Mouse (Mus musculus): Measurements from ENCODE around the gene Dennd6a. TPM values are rescaled to one million over a fixed set of nuclear protein-coding genes. Genes with fewer than 3 reads are reported as not detected.

Gene Dennd6a
- polyA plus RNA-seq, 1 experiment, result 23.9 TPM

DNA sequence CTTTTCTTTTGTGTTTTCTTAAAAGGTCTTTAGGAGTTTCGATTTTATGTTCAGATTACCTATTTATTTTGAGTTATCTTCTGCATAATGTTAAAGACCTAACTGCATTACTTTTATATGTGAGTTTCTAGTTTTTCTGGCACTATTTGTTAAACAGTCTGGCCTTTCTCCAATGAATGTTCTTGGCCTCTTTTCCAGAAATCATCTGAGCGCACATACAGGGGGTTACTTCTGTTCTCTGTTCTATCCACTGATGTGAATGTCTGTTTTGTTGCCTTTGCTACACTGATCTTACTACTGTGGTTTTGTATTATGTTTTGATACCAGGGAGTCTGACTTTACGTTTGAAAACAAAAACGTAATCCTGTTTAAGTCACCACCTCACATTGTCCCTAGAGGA is 3.8 kb upstream of the Dennd6a start:
- DNase-seq (ENCODE audit: extremely low spot score in 1 of 2, low spot score in 1 of 2), result no peak

DNA sequence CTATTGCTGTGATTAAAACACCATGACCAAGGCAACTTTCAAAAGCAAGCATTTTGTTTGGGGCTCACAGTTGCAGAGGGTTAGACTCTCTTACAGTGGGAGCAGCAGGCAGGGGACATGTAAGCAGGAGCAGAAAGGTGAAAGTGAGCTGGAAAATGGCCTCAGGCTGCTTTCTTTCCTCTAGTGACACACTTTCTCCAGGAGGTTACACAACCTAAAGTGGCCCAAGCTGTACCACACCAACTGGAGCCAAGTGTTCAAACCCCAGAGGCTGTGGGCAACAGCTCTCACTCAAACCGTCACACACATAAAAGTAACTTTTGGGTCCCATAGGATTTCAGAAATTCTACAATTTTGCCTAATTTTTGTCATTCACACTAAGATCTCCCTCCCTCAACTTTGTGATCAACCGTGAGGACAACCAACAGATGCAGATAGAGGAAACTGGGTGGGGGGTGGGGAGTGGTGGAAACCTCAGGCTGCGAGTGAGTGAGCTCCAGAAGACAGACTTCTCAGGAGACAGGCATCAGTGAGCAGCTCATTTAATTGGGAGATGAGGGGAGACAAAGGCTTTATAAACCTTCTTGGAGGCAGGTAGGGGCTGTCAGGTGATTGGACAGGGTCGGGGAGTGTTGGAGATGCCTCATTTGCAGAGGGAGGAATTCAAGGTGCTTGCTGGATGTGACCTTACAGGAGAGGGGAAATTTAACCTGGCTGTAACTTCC is 1.5 kb upstream of the Dennd6a start:
- DNase-seq (ENCODE audit: extremely low spot score in 1 of 2, low spot score in 1 of 2), result no peak

DNA sequence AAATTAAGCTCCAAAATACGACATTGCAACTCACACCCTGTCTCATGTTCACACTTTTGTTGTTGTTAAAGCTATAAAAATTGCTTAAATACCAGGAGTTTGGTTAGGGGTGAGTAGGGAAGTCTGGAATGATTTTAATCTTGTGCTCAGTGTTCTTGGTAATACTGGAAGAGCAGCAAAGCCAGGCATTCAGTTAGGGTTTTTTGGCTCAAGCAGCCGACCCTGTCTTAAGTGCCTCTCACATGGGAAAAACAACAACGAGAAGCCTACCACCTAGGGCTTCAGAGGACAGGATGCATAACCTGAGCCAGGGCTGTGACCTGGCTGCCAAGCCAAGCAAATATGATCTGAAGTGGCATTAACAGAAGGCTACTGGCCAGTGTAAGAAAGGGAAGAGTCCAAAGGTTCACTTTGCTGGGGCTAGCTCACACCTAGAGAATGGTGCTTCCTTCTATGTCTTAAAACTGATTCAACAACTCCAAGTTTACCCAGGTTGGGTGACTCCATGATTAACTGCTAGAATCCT is 2.7 kb downstream of the Dennd6a start:
- DNase-seq (ENCODE audit: extremely low spot score in 1 of 2, low spot score in 1 of 2), result no peak

DNA sequence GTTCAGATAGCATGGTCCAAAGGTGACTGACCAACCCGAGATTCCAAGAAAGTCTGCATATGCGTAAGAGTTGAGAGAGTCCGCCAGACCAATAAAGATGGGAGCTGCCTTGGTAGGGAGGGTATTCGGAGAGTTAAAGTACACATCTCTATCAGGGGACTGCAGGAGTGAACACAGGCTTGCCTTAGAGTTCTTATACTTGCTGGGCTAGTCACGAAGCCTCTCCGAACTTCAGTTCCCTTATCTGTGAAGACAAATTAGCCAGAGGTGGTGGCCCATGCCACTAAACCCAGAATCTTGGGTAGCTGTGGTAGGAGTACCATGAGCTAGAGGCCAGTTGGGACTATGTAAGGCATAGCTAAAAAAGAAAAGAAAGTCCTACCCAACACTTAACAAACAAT is 5.1 kb downstream of the Dennd6a start:
- DNase-seq (ENCODE audit: extremely low spot score in 1 of 2, low spot score in 1 of 2), result no peak

DNA sequence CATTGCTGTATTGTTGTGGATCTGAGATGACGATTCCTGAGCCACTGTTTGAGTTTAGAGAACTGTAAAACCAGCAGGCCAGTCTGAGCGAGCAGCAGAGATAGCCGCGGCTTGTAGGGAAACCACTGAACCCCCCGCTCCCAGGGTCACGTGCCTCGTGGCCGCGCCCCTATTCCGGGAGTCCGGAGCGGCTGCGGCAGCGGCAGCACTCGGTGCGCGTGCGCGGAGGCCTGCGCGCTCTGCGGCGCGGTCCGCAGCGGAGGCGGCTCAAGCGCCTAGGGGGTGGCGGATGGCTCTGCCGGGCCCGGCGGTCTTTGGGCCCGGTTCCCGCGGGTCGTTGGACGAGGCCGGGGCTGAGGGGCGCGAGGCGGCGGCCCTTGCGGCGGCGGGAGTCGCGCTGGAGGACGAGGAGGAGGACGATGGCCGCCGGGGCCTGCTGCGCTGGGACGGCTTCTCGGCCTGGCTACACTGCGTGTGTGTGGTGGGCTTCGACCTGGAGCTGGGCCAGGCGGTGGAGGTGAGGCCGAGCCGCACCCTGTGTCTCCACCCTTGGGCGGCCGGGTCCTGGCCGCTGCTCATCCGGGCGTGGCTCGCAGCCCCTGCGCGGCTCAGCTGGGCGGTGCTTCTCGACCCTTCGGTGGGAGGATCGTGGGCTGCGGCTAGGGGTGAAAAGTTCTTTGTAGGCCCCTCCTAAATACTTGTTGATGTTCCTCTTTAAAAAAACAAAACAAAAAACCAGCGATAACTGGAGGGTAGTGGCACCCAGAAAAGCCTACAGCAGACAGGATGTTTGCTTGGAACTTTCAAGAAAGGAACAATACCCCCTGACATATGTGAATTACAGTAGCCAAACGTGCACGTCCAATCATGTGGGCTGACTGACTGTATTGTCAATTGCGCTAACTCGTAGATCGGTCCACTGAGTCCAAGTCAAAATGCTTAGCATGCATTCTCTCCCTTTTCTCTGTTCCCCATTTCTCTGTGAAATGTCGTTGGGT is 6.0 kb downstream of the Dennd6a start:
- peak; percentile 65 to 84 for DNase-seq (ENCODE audit: extremely low spot score in 1 of 2, low spot score in 1 of 2)

DNA sequence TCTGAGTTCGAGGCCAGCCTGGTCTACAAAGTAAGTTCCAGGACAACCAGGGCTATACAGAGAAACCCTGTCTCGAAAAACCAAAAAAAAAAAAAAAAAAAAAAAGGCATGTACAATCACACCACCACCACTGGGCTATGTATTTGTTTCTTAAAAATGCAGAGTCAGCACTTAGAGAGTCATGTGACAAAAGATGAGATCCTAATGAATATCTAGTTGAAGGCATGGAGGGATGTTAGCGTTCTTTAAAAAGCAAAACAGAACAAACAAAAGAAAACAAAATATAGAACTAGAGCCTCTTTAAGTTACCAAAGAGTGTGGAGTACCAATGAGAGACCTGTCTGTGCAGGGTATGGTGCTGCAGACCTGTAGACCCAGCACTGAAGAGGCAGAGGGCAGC is 10.0 kb downstream of the Dennd6a start:
- no peak for DNase-seq (ENCODE audit: extremely low spot score in 1 of 2, low spot score in 1 of 2)

DNA sequence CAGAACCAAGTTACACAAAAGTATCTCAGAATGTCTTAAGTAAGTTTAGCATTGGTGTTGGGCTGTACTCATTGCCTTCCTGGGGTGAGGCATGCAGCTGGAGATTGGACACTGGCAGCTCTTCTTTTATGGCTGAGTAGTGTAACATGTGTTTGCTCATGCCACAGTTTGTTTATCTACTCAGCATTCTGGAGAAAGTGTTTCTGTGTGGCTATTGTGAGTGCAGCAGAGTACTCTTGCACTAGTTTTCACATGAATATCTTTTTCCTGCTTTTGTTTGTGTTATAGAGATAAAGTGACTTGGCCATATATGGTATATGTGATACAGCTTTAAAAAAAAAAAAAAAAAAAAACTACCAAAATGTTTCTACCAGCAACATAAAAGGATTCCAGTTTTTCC is 13.5 kb downstream of the Dennd6a start:
- no peak for DNase-seq (ENCODE audit: extremely low spot score in 1 of 2, low spot score in 1 of 2)

DNA sequence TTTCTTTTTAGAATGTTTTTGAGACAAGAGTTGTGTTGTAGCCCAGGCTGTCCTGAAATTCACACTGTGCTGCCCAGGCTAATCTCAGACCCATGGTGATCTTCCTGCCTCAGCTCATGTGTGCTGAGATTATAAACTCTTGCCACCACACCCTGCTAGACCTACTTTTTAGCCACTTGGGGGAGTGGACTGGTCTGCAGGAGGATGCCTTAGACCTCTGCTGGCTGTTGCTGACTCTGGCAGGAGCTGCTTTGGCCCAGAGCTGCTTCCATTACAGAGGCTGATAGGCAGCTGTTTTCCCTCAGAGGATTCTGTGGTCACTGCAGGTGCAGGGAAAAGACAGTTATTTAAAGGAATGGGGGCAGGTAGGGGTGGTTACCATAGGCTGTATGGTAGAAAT is 17.7 kb downstream of the Dennd6a start:
- no peak for DNase-seq (ENCODE audit: extremely low spot score in 1 of 2, low spot score in 1 of 2)

DNA sequence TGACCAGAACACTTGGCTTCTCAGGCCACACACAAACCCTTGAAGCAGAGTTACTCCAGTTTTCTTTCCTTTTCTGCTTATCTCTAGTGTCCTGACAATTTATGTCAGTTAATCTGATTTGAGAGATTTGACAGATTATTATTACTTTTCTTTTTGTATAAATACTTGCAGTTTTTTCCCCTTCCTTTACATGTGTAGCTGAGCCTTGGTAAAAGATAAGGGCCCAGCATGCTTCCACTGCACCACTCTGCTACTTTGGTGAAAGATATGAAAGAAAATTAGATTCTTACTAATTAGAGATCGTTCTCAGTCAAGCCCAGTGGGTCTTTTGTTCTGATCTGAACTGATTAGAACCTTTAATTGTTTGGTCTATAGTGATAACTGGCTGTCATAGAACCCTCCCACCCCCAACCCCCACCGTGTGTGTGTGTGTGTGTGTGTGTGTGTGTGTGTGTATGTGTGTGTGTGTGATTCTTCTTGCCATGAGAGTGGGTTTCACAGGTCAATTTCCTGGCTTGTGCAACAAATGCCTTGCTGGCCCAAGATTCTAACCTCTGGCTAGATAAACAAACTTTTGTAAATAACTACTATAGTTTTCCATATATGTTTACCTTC is 19.7 kb downstream of the Dennd6a start:
- DNase-seq (ENCODE audit: extremely low spot score in 1 of 2, low spot score in 1 of 2), result no peak

DNA sequence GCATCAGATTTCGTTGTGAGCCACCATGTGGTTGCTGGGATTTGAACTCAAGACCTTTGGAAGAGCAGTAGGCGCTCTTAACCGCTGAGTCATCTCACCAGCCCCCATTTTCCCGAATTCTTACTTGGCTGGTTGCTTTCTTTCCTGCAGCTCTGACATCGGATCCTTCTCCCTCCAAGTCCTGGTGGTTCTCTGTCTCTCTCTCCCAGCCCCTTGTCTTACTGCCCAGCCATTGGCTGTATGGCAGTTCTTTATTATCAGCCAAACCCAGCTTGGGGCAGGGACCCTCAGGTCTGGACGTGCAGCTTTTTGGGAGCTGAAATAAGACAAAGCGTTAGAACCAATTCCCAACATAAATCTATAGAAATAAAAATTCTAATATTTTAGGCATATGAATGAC is 21.5 kb downstream of the Dennd6a start:
- no peak for DNase-seq (ENCODE audit: extremely low spot score in 1 of 2, low spot score in 1 of 2)

DNA sequence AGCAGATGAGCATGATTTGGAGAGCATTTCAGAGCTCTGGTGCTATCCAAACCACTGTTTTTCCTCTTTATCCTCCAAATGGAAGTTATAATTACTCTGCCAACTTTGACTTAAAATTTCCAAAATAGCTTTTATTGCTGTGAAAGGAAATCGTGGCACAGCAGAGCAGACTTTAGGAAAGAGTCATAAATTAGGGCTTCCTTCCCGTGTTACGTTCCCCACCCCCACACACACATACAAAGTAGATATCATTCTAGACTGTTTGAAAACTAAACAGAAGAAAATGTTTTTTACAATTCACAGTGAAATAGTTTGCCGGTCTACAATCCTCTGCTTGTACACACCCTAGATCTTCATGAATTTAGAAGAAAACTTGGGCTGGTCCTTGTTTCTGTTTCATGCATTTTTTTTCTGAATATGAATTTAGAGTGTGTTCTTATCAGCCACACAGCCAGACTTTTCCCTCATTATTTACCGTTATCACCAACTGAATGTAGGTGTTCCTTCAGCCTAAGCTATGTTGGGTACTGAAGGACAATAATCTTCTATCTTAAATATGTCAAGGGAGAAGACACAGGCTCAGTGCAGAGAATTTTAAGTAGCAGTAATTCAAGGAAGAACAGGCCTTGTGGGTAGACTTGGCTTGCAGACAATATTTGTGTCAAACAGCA is 22.2 kb downstream of the Dennd6a start:
- DNase-seq (ENCODE audit: extremely low spot score in 1 of 2, low spot score in 1 of 2), result no peak

DNA sequence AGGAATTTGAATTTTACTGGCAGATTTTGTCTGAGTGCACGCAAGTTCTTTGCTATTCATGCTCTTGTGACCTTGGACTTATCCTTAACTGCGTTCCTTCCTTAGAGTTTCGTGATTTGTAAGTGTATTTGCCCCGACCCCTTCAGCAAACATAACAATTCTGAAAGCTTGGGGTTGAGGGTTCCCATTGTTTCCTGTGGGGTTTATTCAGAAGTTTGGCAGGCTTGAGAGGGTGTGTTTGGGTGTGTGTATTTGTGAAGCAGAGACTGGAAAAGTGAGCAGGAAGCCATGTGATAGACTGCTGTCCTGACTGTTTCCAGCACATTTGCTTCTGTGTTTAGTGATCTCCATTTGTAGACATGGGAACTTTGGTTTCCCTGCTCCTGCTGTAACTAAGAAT is 31.7 kb downstream of the Dennd6a start:
- no peak for DNase-seq (ENCODE audit: extremely low spot score in 1 of 2, low spot score in 1 of 2)

DNA sequence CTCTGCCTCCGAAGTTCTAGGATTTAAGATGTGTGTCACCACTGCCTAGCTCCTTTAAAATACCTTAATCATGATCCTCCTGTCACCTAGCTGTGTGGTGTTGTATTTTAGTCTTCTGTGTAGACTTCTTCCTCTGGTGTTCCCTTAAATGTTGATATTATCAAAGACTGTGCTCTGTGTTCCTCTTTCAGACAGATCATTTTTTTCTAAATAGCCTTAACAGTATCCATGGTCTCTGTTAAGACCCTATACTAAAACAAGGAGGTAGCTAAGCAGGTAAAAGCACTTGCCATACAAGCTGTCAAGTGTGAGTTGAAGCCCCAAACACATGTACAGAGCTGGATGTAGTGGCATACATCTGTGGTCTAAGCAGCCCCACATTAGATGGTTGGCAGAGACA is 36.0 kb downstream of the Dennd6a start:
- no peak for DNase-seq (ENCODE audit: extremely low spot score in 1 of 2, low spot score in 1 of 2)

DNA sequence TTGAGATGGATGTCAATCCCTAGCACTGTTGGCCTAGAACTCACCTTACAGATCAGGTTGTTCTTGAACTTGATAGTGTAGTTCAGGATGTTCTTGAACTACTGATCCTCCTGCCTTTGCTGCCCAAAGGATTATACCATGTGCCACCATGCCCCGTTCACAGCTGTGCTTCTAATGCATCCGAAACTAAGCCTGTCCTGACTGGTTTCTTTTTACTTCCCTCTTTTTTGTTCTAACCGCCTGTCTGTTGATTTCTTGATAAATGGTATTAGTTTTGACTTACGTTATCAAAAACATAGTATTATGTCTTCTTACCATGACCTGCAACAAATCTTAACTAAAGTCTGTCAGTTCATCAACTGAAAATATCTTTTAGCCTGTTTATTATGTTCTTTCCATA is 37.0 kb downstream of the Dennd6a start:
- DNase-seq (ENCODE audit: extremely low spot score in 1 of 2, low spot score in 1 of 2), result no peak

DNA sequence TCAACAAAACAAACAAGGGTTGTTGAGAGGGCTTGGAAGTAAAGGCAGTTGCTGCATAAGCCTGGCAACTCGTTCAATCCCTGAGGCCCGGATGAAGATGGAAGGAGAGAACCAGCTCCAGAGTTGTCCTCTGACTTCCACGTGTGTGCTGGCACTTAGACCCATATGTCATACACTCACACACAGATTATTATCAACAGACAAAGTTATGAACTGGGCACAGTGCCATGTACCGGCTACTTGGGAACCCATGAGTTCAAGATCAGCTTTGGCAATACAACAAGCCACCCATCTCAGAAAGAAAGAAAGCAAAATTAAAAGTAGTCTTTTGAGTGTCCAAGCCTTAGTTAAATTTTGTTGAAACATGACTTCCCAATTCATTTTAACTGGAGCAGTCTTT is 51.6 kb downstream of the Dennd6a start:
- DNase-seq (ENCODE audit: extremely low spot score in 1 of 2, low spot score in 1 of 2), result no peak

DNA sequence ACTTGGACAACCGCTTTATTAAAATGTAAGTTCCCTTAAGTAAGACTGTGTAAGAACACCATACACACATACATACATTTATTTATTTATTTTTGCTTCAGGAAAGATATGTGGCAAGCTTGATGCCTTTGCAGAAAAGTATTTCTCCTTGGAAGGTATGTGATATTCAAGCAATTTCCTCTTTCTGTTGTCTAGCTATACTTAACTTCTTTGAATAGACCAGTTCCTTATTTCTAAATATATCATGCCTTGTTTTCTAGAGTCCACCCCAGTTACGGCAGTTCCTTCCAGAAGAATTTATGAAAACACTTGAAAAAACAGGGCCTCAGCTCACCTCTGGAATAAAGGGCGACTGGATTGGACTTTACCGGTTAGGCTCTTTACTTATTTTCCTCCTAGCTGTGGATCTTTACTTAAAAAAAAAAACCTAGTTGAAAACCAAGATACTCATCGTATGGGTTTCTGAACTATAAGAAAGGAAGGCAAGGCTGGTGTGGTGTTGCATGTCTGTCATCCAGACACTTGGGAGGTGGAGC is 53.0 kb downstream of the Dennd6a start:
- no peak for DNase-seq (ENCODE audit: extremely low spot score in 1 of 2, low spot score in 1 of 2)

DNA sequence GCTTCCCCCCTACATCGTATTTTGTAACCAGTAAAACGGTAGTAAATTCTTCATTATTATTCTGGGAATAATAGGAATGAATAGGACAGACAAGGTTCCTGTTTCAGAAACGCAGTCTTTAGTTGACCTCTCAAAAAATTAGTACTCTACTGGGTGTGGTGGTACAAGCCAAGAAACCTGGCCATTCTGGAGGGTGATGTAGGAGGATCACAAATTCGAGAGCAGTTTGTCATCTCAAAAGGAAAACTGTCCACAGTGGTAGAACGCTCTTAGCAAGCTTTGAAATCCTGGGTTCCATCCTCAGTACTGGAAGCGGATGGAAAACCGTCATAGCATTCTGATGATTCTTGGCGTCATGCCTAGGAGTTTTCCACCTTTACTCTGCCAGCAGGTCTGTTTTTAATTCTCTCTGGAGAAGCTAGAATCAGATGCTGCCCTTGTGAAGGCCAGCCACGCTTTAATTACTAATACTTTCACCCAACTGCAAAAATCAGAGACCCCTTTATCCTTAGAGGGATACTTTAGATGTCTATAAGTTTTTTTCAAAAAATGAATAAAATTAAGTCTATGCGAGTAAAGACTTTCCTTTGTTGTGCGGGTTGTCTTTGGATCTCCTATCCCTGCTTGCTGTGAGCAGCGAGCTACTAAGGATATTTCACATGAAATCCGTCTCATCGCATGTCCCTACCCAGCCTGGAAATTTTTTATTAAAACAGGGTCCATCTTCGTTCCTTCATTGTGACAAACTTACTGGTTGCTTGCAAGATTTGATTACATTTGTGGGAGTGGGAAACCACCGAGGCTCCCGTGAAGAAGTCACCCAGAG is 63.6 kb downstream of the Dennd6a start:
- DNase-seq (ENCODE audit: extremely low spot score in 1 of 2, low spot score in 1 of 2), result peak; percentile 15 to 62

DNA sequence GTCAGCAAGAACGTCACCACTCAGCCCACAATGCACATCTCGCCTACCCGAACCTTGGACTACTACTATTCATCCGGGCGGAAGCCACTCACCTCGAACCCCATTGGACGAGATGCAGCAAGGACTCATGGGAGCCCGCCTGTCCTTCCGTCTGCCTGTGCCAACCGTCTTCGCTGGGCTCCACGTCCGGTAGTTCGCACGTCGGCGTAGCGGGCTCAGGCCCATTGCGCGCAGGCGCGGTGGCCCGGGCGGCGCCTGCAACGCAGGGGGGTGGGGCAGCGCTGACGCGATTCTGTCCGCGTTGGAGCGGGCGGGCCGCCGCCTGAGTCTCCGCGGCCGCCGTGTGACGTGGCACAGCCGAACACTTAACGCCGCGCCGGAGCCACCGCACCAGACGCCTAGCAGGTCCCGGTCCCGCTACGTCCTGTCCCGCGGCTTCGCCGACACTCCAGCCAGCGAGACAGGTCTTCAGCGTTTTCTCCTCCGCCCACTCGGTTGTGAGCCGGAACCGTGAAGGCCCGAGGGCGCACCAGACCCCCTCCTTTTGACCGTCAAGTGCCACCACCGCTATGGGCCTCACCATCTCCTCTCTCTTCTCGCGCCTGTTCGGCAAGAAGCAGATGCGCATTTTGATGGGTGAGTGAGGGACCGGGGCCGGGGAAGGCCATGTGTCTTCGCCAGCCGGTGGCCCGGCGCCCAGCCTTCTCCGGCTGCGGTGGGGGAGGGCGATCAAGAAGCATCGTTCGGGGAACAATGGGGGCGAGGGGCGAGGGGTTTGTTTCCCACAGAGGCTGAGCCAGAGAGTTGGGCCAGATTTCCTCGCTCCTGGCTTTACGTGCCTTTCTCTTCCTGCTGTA is 64.4 kb downstream of the Dennd6a start, which contains the start of gene Arf4:
Arf4 (plus strand) TSS at position 224 of the 857 bp plus-strand sequence.
- peak; percentile 99 for DNase-seq (ENCODE audit: extremely low spot score in 1 of 2, low spot score in 1 of 2)

All from frontal cortex, adult 2 months (tissue).